Mouse (Mus musculus): ENCODE data around the gene Dapk1.

DNA sequence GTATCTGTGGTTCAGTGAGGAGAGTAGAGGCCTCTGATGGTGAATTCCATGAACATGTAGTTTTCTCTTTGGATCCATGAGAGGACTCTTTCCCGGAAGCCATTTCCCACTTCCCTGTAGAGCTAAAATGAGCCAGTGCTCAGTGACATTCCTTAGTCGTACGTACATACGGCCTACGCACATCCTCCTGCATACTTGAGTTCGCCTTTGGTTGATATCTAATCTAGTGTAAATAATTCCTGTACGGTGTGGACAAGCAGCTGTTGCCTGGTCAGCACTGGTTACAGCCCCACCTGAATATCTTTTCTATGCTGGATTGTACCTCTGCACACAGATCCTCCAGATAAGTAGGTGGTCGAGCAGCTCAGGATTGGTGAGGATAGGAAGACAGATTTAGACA lies 70.5 kb downstream of the Dapk1 start:
- TF ChIP-seq CTCF (IDR thresholded peaks at IDR 0.05) (no peak), POLR2A (IDR thresholded peaks at IDR 0.05; ENCODE audit: insufficient read depth, low read depth, low read length) (no peak)

All from heart, adult 2 months (tissue).